Mouse (Mus musculus): ENCODE measurements at regions not wholly inside any gene's neighbourhood (a gene's known extent, or its start where the extent isn't known, plus 50 kb on each side); places are given as distances from the start of the nearest gene placed in this dataset.

- DNase-seq (ENCODE audit: low spot score), result no peak
These were observed 450.3 kb upstream of the Adamts9 start for GRCm38 (mm10) chr6:93393551-93393950.

GRCm38 (mm10) chr6:93392402-93392801 lies 449.1 kb upstream of the Adamts9 start:
- DNase-seq (ENCODE audit: low spot score), result no peak

DNA sequence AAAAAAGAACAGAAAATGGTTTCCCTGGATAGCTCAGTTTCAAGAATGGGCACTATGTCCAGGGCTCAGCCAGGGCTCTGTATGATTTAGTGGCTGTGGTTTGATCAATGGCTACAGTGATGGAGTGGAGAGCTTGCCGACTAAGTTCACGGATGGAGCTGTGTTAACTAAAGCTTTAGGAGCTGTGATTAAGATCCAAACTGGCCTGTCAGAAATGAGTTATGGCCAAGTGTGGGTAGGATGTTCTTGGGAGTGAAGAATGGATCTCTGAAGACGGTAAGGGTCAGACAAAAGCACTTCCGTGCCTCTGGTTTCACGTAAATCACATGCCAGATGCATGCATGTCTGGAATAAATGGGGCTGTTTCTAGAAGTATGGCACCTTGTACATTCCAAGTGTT lies 447.9 kb upstream of the Adamts9 start:
- DNase-seq (ENCODE audit: low spot score), result no peak

DNA sequence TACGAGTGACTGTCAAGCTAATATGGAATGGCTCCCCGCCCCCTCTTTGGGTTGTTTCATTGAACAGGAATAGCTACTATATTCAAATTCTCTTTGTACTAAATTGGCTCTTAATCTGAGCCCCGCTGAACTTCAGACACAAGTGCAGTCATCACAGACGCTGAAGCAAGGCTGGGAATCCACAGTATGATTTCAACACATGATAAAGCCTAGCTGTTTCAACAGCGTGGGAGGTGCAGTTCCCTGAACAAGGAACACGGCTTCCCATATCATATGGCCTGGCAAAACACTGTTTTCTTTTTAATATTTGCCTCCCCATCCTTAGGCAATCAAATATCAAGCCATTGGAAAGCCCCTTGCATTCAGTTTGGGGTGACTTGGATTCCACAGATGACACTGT lies 428.0 kb upstream of the Adamts9 start:
- DNase-seq (ENCODE audit: low spot score), result no peak

DNA sequence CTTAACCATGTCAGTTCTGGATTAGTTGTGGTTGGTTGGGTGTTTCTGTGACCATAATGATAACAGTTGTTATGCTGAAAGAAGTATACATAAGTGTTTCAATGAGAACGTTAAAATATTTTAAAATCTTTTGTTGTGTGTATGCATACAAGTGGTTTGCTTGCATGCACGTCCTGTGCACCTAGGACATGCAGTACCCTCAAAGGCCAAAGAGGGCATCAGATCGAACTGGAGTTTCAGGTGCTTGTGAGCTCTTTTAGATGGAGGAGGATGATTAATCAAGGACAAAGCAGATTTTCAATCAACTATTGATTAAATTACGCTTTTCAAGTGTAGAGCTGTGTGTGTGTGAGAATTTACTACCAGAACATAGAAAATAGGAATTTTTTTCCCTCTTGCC lies 420.6 kb upstream of the Adamts9 start:
- no peak for DNase-seq (ENCODE audit: low spot score)

- no peak for DNase-seq (ENCODE audit: low spot score)
These were observed 410.2 kb upstream of the Adamts9 start for GRCm38 (mm10) chr6:93353353-93354125.

- no peak for DNase-seq (ENCODE audit: low spot score)
These were observed 406.8 kb upstream of the Adamts9 start for GRCm38 (mm10) chr6:93349936-93350700.

DNA sequence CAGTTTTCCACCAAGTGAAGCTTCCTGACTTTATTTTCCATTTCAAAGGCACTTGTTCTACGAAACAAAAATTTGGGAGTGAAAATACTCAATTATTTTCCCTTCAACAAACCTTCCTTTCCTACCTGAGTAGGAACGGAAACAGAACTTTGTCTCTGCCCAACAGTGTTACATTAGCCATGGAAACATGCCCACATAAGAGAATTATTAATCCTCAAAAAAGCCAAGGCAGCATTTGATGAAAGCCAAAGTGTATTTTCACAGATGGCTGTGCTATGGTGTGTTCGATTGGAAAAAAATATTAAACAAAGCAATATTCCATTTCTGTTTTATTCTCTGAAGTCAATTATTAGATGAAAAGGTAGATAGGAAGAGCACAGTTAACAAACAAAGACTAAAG lies 404.8 kb upstream of the Adamts9 start:
- DNase-seq (ENCODE audit: low spot score), result no peak

DNA sequence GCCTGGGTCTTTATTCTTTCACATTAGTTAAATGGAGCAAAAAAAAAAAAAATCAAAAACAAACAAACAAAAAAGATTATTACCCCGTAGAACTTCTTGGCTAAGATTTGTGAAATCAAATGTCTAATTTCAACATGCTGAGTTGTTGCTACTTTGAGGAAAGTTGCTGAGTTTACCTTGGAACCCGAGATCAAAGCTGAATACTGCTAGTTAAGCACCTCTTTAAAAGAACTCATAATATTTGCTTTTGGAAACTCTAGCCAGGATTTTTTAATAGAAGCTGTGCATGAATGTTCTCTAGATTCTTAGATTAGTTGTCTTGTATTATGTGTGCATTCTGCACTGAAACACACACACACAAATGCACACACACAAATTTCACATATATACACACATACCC lies 385.4 kb upstream of the Adamts9 start:
- DNase-seq (ENCODE audit: low spot score), result no peak

DNA sequence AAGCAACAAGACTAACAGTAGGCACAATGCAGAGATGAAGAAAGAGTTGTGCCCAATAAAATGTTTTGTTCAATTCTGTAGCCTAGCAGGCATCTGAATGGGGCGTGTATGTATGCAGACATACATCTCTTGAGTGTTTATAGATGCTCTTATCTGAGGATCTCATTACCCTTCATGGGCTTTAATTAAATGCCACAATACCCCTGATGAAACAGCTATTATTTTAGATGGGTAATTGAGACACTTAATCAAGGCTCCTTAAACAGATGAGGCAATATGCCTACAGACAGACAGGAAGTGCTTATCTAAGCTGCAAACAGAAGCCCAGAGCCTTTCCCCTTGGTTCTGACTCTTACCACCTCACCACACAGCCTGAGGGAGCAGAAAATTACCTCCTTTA lies 384.6 kb upstream of the Adamts9 start:
- no peak for DNase-seq (ENCODE audit: low spot score)

- DNase-seq (ENCODE audit: low spot score), result no peak
These were observed 380.6 kb upstream of the Adamts9 start for GRCm38 (mm10) chr6:93323881-93324280.

DNA sequence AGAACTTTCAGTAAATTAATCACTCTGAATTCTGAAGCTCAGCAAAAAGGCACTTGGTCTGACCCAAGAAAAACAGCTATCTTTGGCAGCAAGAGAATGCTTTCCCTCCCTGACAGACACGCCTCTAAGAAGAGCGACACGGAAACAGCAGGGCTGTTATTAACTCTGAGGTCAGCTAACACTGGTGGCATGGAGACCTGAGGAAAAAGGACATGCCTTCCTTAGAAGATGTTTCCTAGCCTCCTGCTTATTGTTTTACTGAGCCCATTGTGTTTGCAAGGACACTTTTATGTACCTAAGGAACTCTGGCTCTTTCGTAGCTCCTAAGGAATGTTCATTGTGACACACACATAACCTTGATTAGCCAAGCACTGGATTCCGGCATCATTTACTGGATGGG lies 371.3 kb upstream of the Adamts9 start:
- DNase-seq (ENCODE audit: low spot score), result no peak

DNA sequence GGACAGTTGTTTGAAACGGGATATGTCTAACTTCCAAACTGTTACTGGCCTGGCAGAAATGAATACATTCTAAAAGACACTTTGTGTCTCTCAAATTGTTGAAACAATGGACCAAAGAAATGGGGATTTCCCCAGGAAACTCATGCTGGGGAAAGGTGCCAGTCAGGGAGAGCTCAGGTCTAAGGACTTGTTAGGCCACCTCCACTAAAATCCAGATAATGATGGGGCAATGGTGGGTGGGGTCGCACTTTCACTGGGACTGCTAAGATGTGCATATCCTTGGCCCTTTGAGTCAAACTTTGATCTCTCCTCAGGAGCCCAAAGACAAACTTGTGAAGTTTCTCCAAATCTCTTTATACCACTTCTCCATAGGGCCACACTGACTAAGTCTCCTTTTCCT lies 361.9 kb upstream of the Adamts9 start:
- no peak for DNase-seq (ENCODE audit: low spot score)

DNA sequence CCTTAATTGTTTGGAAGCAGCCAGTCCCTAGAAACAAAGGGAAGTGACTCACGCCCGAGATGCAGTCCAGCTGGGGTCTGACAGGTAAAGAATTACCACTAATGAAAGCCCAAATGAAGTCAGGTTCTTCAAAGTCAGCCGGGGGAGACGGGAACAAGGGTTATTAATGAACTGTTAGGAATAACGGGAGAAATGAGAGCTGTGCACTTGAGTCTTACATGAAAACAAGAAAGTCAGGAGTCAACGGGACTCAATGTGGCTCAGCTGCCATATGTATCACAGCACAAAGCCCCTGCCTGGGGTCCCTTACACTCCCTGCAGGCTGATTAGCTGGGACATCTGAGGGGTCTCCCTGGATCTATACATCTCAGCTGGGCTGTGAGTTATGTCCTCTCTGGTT lies 354.7 kb upstream of the Adamts9 start:
- no peak for DNase-seq (ENCODE audit: low spot score)

DNA sequence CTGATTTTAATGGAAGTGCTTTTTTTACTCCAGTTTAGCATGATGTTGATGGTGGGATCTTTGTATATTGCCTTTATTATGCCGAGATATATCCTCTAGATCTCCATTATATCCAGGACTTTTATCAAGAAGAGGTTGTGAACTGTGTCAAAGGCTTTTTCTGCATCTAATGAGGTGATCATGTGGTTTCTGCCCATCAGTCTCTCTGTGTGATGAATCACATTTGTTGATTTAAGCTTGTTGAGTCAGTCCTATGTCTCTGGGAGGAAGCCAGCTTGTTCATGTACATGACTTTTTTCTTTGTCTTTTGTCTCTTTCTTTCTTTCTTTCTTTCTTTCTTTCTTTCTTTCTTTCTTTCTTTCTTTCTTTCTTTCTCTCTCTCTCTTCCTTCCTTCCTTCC lies 348.4 kb upstream of the Adamts9 start:
- DNase-seq (ENCODE audit: low spot score), result no peak

DNA sequence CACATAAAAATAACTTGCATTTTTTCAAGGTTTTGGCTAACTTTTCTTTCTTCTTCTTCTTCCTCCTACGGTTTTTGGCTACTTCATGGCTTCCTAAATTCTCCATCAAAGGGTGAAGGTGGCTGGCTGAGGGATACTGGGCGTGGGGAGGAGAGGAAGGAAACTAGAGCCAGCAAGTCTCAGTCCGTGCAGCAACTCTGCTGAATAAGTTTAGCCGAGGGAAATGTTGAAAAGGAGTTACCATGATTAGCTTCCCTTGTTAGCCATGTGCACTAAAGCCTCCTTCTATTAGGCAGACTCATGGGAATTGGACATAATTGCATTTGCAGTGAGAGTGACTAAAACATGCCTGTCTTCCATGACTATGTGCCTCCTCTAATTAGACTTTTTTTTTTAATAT lies 345.1 kb upstream of the Adamts9 start:
- no peak for DNase-seq (ENCODE audit: low spot score)

GRCm38 (mm10) chr6:93285796-93286195 lies 342.5 kb upstream of the Adamts9 start:
- no peak for DNase-seq (ENCODE audit: low spot score)

- DNase-seq (ENCODE audit: low spot score), result no peak
These were observed 338.2 kb upstream of the Adamts9 start for GRCm38 (mm10) chr6:93281530-93281929.

DNA sequence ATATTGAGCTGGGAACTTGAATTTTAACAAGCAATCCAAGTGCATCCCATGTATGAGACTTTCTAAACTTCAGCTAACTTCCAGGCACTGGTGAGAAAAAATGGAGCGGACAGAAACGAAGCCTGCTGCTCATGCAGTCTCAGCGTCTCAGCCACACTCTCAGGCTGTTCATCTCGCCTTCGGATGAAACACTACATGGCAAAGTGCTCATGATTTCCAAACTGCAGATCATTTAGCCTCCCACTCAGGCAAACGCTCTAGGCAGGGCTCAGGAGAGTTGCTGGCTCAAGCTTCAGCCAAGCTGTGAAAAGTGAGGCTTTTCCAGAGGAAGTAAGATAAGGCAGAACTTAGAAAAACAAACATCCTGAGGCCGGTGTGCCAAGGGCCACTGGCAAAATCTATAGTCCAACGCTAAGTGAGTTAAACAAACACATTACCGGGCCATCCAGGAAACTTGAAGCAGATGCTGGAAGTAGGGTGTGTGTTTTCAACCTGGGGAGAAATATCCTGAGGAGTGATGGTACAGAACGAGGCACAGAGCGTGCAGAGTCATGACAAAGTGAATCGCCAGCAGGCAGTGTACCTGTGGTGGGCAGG lies 330.7 kb upstream of the Adamts9 start:
- DNase-seq (ENCODE audit: low spot score), result peak; percentile 7

GRCm38 (mm10) chr6:93272206-93272605 lies 328.9 kb upstream of the Adamts9 start:
- DNase-seq (ENCODE audit: low spot score), result no peak

DNA sequence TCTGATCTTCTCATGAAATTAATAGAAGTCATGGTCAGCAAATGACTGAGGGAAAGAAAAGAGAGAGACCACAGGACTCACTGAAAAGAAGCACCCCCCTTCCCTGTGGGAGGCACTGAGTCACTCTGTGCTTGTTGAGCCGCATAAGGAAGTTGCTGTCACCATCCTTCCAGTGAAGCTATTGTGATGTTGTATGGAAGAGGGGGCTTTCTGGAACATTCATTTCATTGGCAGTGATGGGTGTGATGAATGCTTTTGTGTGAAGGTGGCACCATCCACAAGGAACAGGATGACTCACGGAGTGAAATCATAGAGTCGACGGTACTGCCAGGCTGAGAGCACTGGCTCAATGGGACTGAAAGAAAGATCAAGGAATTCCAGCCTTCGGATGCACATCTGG lies 323.5 kb upstream of the Adamts9 start:
- no peak for DNase-seq (ENCODE audit: low spot score)

DNA sequence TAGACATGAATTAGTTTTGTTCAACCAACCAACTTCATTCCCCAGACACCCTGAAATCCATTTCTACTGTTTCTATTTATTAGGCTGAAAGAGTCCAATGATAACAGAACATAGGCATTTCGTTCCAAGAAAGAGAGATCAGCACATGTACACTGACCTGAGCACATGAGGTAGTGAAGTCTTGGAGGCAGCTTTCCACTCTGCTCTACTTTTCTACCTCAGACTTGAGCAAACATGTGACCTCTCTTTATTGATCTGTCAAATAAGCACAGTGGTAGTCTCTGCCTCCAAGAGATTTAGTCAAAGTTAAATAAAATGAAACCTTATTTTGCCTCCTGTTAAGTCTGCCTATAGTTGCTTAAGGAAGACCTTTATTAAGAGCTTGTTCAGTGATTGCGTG lies 321.9 kb upstream of the Adamts9 start:
- no peak for DNase-seq (ENCODE audit: low spot score)

DNA sequence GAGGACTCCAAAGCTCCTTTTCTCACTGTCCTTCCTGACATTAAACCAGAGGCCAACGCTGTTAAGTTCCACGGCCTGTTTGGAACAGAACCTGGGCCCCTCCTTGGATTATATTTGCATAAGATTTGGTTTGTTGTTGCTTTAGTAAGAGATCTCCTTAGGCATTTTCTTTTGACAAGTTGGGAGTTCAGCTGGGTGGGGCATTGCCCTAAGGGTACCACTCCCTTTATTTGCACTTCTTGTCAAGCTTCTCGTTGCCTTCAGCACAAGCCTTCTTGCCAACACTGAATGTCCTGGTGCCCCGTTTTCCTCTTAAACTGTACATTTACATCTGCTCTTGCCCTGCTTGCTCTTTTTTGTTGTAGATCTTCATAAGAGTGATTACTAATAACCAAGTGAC lies 317.5 kb upstream of the Adamts9 start:
- DNase-seq (ENCODE audit: low spot score), result no peak

Data from urinary bladder, postnatal 14 days (tissue).